In genomic region chr4:43478906-43479832, GRCm38 (mm10) we compare ENCODE assay signal across 8 mouse cellular contexts. TPM values are rescaled to one million over a fixed set of nuclear protein-coding genes. Genes with fewer than 3 reads are reported as not detected.
DNase-seq lines count a peak whose midpoint lies in the region; ATAC-seq and TF ChIP-seq lines count a peak whose summit lies in the region.

No protein-coding gene starts in this region.

- intact Hi-C loops in heart, postnatal 25 days (cut with DNase I), result loop anchor here (2.0 to 5.0 kb wide), 2 partner anchors 34 to 212 kb away; partner anchors contain the start of gene Atp8b5

- peak; percentile 73 for TF ChIP-seq CTCF in E14TG2a.4 (conservative IDR thresholded peaks at IDR 0.05; ENCODE audit: low read length)
- peak; percentile 35; the same call in 1 of the 2 replicates for TF ChIP-seq CTCF in cortical plate, adult 2 months (IDR thresholded peaks at IDR 0.05; ENCODE audit: extremely low read depth, insufficient read depth, low read length)

- H3K4me2 ChIP-seq in heart, embryonic 14.5 days (ENCODE audit: low read length), result peak overlapping the region; percentile 58

- TF ChIP-seq POLR2A in cortical plate, adult 2 months (IDR thresholded peaks at IDR 0.05; ENCODE audit: extremely low read depth, insufficient read depth, low read length), result no peak

- peak overlapping the region; percentile 74 for H3K4me3 ChIP-seq in E14TG2a.4 (replicated peaks; ENCODE audit: low read length)
- no peak overlapping the region; the same call in 1 of the 2 replicates for H3K4me3 ChIP-seq in cortical plate, adult 2 months (ENCODE audit: insufficient read depth, low read length)
- peak overlapping the region in 1 of 2 experiments; percentile 25; a peak in 1 of 4 replicates for H3K4me3 ChIP-seq in heart, embryonic 14.5 days (ENCODE audit: control insufficient read depth in 1 of 2, insufficient read depth in 1 of 2, low read depth in 1 of 2, low read length in 2 of 2)

- no peak overlapping the region for H3K27ac ChIP-seq in cortical plate, adult 2 months (ENCODE audit: insufficient read depth, low read length)
- peak overlapping the region in 1 of 2 experiments; percentile 12; a peak in 1 of 4 replicates for H3K27ac ChIP-seq in heart, embryonic 14.5 days (replicated peaks in 1 of 2; ENCODE audit: control insufficient read depth in 1 of 2, insufficient read depth in 1 of 2, low read depth in 2 of 2, low read length in 2 of 2)

- no peak for ATAC-seq in heart, embryonic 14.5 days (ENCODE audit: insufficient number of reproducible peaks, insufficient read depth, low FRiP score, low read depth)

- peak; percentile 91 for DNase-seq in heart, adult 11 months
- DNase-seq in heart, postnatal 25 days (ENCODE audit: low spot score), result no peak
- peak; percentile 76 for DNase-seq in liver
- DNase-seq in natural killer cell, adult 2 months (ENCODE audit: low spot score in 2 of 2), result peak; percentile 73 to 81
- peak; percentile 58 to 84 for DNase-seq in thymus, postnatal 10 days (ENCODE audit: low spot score in 2 of 2)

- H3K4me1 ChIP-seq in E14TG2a.4 (replicated peaks; ENCODE audit: low read depth, low read length), result peaks cover 20% of the 10 kb centered on the region
- no peaks in the 10 kb centered on the region for H3K4me1 ChIP-seq in cortical plate, adult 2 months (ENCODE audit: control insufficient read depth, insufficient read depth, low read length)
- peaks cover 4 to 6% of the 10 kb centered on the region in 2 experiments; a peak in 1 of 4 replicates for H3K4me1 ChIP-seq in heart, embryonic 14.5 days (ENCODE audit: control insufficient read depth in 2 of 2, insufficient read depth in 2 of 2, low read length in 2 of 2)

- H3K27me3 ChIP-seq in E14TG2a.4 (ENCODE audit: insufficient read depth, low read length), result peaks cover 5% of the 10 kb centered on the region; the same call in 1 of the 2 replicates
- H3K27me3 ChIP-seq in heart, embryonic 14.5 days (ENCODE audit: control insufficient read depth, insufficient read depth, low read length), result no peaks in the 10 kb centered on the region

- 37% methylated on average over 24 of the region's 24 CpGs for WGBS in heart, embryonic 14.5 days

- no peak overlapping the region; the same call in 1 of the 2 replicates for H3K9ac ChIP-seq in heart, embryonic 14.5 days (ENCODE audit: low read length)

- H3K36me3 ChIP-seq in E14TG2a.4 (ENCODE audit: insufficient read depth, low read length), result no peaks in the 10 kb centered on the region
- H3K36me3 ChIP-seq in heart, embryonic 14.5 days (ENCODE audit: control insufficient read depth, insufficient read depth, low read length), result no peaks in the 10 kb centered on the region

- no peaks in the 10 kb centered on the region for H3K9me3 ChIP-seq in E14TG2a.4 (ENCODE audit: low read length)
- H3K9me3 ChIP-seq in heart, embryonic 14.5 days (ENCODE audit: control insufficient read depth, low read length), result no peaks in the 10 kb centered on the region

RNA-seq across cellular contexts. Expression of gene Sit1, which starts 4.4 kb away (rescaled TPM):
- not detected for total RNA-seq in heart, postnatal 25 days (2021)
- 0.08 TPM in 1 of 2 replicates, not detected in the other for polyA plus RNA-seq in cortical plate, adult 2 months (2012; rRNA removed)
- polyA plus RNA-seq in heart, embryonic 14.5 days (2014; fragmentation: Nextera tagmentation; extraction: Ambion mirVana), result not detected in 2 replicates

RNA-seq across cellular contexts. Expression of gene Ccdc107, which starts 13.5 kb away (rescaled TPM):
- total RNA-seq in heart, postnatal 25 days (2021), result 10 to 100 TPM; 26.6 to 31.8 TPM
- 75.7 and 82.6 TPM in 2 replicates for polyA plus RNA-seq in cortical plate, adult 2 months (2012; rRNA removed)
- polyA plus RNA-seq in heart, embryonic 14.5 days (2014; fragmentation: Nextera tagmentation; extraction: Ambion mirVana), result 76.5 and 85.8 TPM in 2 replicates

RNA-seq across cellular contexts. Expression of gene Arhgef39, which starts 20.3 kb away (rescaled TPM):
- total RNA-seq in heart, postnatal 25 days (2021), result under 1 TPM; 0.39 to 0.61 TPM
- polyA plus RNA-seq in cortical plate, adult 2 months (2012; rRNA removed), result 0.55 and 2.7 TPM in 2 replicates
- polyA plus RNA-seq in heart, embryonic 14.5 days (2014; fragmentation: Nextera tagmentation; extraction: Ambion mirVana), result 28.7 and 31.0 TPM in 2 replicates

RNA-seq across cellular contexts. Expression of gene Cd72, which starts 24.7 kb away (rescaled TPM):
- total RNA-seq in heart, postnatal 25 days (2021), result under 1 TPM; 0.81 to 0.87 TPM
- 1.0 and 1.8 TPM in 2 replicates for polyA plus RNA-seq in cortical plate, adult 2 months (2012; rRNA removed)
- 3.1 and 3.9 TPM in 2 replicates for polyA plus RNA-seq in heart, embryonic 14.5 days (2014; fragmentation: Nextera tagmentation; extraction: Ambion mirVana)

RNA-seq across cellular contexts. Expression of gene Car9, which starts 27.6 kb away (rescaled TPM):
- total RNA-seq in heart, postnatal 25 days (2021), result under 1 TPM; 0.31 to 0.34 TPM
- 0.32 and 0.61 TPM in 2 replicates for polyA plus RNA-seq in cortical plate, adult 2 months (2012; rRNA removed)
- polyA plus RNA-seq in heart, embryonic 14.5 days (2014; fragmentation: Nextera tagmentation; extraction: Ambion mirVana), result 2.1 and 2.4 TPM in 2 replicates
